Mouse (Mus musculus) heart, postnatal 0 days (tissue): Measurements from ENCODE around the gene Aprt. TPM values are rescaled to one million over a fixed set of nuclear protein-coding genes. Genes with fewer than 3 reads are reported as not detected.

Source experiments
- ATAC-seq: fragments of 200-750 bp; cut with Nextera tagmentation; 2 replicates; pipeline ENCODE4 v1.8.0; 2017; ENCODE audit warnings: low read depth, moderate number of reproducible peaks, moderate library complexity; ENCODE audit not compliant: insufficient read depth
- DNase-seq: peaks from one replicate; pipeline ENCODE4 v3.0.0-alpha.2; 2016; ENCODE audit warnings: low spot score
- H3K27ac ChIP-seq: fragments of 300-500 bp; sonication (generic); 2 replicates; pipeline ENCODE4 v1.5.1; 2014; ENCODE audit warnings: low read depth, mild to moderate bottlenecking
- H3K27me3 ChIP-seq: fragments of 300-500 bp; sonication (generic); 2 replicates; pipeline ENCODE4 v1.6.1; 2014; ENCODE audit warnings: low read length, mixed read lengths; ENCODE audit not compliant: control insufficient read depth, insufficient read depth
- H3K36me3 ChIP-seq: fragments of 300-500 bp; sonication (generic); replicated peaks from 2 replicates; pipeline ENCODE4 v1.6.1; 2014; ENCODE audit warnings: low read length, mixed read lengths; ENCODE audit not compliant: control insufficient read depth, insufficient read depth
- H3K4me1 ChIP-seq: fragments of 300-500 bp; sonication (generic); 2 replicates; pipeline ENCODE4 v1.6.1; 2014; ENCODE audit warnings: antibody characterized with exemption; ENCODE audit not compliant: control insufficient read depth, insufficient read depth
- H3K4me2 ChIP-seq: fragments of 300-500 bp; sonication (generic); 2 replicates; pipeline ENCODE4 v1.6.1; 2014; ENCODE audit warnings: low read depth, mild to moderate bottlenecking, low read length, moderate library complexity
- H3K4me3 ChIP-seq: fragments of 300-500 bp; sonication (generic); 2 replicates; pipeline ENCODE4 v1.5.1; 2014; ENCODE audit warnings: low read depth, low read length
- H3K9ac ChIP-seq: fragments of 300-500 bp; sonication (generic); replicated peaks from 2 replicates; pipeline ENCODE4 v1.6.1; 2014; ENCODE audit warnings: low read depth, low read length, mixed read lengths
- H3K9me3 ChIP-seq: fragments of 300-500 bp; sonication (generic); replicated peaks from 2 replicates; pipeline ENCODE4 v1.6.1; 2016; ENCODE audit warnings: low read length; ENCODE audit not compliant: control insufficient read depth
- CTCF ChIP-seq: IDR thresholded peaks from 2 replicates; pipeline ENCODE4 v1.5.1; 2016; ENCODE audit warnings: antibody characterized with exemption, control low read depth, low read depth
- EP300 ChIP-seq: IDR thresholded peaks from 2 replicates; pipeline ENCODE4 v1.6.1; 2016; ENCODE audit warnings: antibody characterized with exemption, low read depth
- WGBS: fragments of 180-500 bp; shearing (Covaris S2); extraction: QIAGEN DNeasy Blood & Tissue Kit; methylation state at CpG from one replicate; pipeline ENCODE4 v1.1.7; 2014; 5-methylcytosine and 5-hydroxymethylcytosine counted together
- polyA plus RNA-seq: library from polyadenylated mRNA; unstranded; fragments of >200 nt; fragmentation: Nextera tagmentation; extraction: Ambion mirVana; gene quantifications from 2 replicates; pipeline ENCODE4 v1.2.1, GENCODE M21; 2015
- total RNA-seq: library from RNA; depleted of rRNA; stranded (reverse); fragments of >200 nt; gene quantifications from 2 replicates; pipeline ENCODE4 v1.2.3, GENCODE M21; 2014; ENCODE audit warnings: low replicate concordance

Aprt gene
- total and polyA plus RNA-seq, 2 experiments from 2014 or later: 112 to 119 TPM

DNA sequence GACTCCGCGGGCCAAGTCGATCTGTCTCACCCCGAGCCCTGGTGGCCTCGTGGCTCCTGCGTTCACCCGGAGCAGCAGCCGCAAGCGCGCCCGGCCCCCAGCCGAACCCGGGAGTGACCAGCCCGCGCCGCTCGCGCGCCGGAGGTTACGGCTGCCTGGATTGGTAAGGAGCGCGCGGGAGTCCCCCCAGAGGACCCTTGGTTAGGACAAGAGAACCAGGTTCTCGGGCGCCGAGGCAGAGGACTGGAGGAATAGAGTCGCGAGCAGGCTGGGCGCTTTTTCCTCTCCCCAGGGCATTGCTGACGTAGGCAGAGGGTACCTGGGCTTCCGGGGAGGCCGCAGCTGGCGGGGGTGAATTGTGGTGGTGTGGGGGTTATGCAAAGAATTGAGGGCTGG, 8.6 kb downstream of the Aprt start:
- TF ChIP-seq EP300 (0 out of 2 replicates have a peak, but pooled peaks have one; percentile 2), CTCF (no peak)

DNA sequence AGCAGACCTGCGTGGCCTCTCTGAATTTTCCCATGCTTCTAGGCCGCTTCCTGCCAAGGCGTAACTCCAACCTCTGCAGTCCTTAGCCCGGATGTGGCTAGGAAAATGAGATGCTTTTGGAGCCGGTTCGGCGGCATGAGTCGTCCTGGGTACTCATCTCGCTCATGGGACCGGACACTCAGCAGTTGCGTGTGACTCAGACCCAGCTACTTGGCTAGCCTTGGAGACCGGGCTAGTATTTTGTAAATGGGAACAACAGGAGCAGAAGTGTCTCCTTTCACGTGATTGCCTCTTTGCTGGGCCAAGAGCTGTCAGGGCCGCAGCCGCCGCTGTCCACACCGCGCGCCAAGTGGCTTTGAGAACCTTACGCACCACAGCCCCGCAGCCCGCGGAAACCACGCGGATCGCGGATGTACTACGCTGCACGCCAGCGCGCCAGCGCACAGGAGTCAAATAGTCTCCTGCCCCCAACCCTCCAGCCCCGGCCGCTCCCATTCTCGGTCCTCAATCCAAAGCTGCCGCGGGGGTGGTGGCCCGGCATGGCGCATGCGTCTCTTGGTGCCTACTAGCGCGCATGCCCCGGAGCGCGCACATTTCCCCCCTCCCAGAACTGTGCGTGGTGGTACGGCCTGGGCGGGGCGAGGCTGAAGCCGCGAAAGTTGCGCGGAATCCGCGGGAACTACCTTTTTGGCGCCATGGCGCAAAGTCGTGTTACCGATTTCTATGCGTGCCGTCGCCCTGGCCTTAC, 9.2 kb downstream of the Aprt start, which contains the start of gene Cdt1:
Gene Cdt1 (plus strand): TSS at position 655 of the 748 bp plus-strand sequence.
- Histone ChIP-seq H3K4me3 (peak within 1 kb of the TSS; percentile 57), H3K4me1 (peaks cover 20% of the 10 kb centered on the region), H3K9me3 (no peaks in the 10 kb centered on the region), H3K9ac (peak within 1 kb of the TSS; percentile 67), H3K27ac (peak within 1 kb of the TSS; percentile 94), H3K4me2 (peak within 1 kb of the TSS; percentile 70), H3K27me3 (no peaks in the 10 kb centered on the region), H3K36me3 (peaks cover 26% of the 10 kb centered on the region)
- DNase-seq (peak; percentile 96), ATAC-seq (peak; percentile 96)
- TF ChIP-seq EP300 (peak; percentile 19; the same call in 1 of the 2 replicates), CTCF (no peak)
- under 1% methylated on average over 62 of the region's 62 CpGs for WGBS

More for the DNA sequence above, 8.6 kb downstream of the Aprt start:
- Histone ChIP-seq H3K9me3 (no peaks in the 10 kb centered on the region), H3K36me3 (peaks cover 28% of the 10 kb centered on the region), H3K4me1 (peaks cover 20% of the 10 kb centered on the region), H3K4me3 (peak overlapping the region; percentile 57), H3K4me2 (peak overlapping the region; percentile 70), H3K27ac (peak overlapping the region; percentile 94), H3K9ac (peak overlapping the region; percentile 67), H3K27me3 (no peaks in the 10 kb centered on the region)
- whole genome bisulfite sequencing: under 1% methylated on average over 30 of the region's 34 CpGs
- no peak for DNase-seq
- ATAC-seq: peak; percentile 35

DNA sequence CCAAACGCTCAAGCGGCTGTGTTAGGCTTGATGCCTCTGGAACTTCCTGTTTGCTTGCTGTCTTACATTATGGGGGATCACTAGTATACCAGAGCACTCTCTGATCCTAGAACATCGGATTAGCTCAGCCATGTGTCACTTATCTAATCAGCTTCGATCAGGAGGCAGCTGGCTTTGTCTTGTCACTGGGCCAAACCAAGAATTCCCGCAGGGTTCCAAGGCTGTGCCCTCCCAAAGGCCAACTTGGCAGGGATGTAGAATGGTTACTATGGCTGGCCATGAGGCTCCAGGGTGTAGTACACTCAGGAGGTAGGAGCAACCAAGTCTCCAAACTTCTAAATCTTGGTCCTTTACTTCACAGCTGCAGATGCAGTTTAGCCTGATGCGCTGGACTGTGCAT, 9.9 kb downstream of the Aprt start:
- DNase-seq (no peak), ATAC-seq (no peak)
- Histone ChIP-seq H3K9me3 (no peaks in the 10 kb centered on the region), H3K4me1 (peaks cover 20% of the 10 kb centered on the region), H3K27me3 (no peaks in the 10 kb centered on the region), H3K36me3 (peaks cover 18% of the 10 kb centered on the region), H3K27ac (peak overlapping the region; percentile 94), H3K4me3 (peak overlapping the region; percentile 57), H3K4me2 (peak overlapping the region; percentile 70), H3K9ac (peak overlapping the region; percentile 67; the same call in 1 of the 2 replicates)
- WGBS: 26% methylated on average over 6 of the region's 6 CpGs
- TF ChIP-seq CTCF: no peak

DNA sequence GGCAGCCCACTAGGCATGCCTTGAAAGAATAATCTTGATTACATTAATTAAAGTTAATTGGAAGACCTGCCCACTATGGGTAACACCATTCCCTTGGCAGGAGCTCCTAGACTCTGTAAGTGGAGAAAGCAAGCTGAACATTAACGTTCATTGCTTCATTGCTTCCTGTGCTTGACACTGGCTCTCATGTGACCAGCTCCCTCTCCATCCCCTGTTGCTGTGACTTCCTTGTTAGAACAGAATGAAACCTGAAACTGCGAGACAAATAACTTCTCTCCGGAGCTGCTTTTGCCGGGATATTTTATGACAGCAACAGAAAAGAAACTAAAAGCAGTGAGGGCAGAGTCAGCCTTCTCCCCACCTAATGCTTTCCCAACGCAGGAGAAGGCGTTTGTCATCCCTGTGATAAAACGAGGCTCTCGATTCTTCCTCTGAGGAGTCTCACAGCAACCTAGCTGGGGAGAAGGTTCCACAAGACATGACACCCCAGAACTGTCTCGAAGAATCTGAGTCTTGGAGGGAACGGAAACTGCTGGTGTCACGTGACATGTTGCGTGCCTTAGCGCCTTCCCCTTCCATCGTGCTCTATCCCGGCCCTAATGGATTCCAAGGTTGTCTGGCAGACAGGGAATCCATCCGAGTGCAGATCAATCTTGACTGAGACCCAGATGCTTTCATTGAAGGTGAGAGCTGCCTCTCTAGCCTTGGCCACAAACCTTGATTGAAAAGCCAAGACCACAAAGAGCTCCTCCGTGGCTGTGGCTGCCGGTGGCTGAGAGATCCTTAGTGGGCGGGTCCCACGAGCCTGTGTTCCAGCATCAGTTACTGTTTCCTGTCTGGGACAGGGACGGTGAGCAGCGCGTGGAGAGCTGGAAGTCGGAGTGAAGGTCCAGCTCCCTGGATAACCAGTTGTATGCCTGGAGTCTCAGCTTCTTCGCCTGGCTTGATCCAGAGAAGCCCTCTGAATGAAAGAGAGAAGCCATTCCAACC, 12.1 kb downstream of the Aprt start:
- H3K27me3 ChIP-seq: no peaks in the 10 kb centered on the region
- no peak overlapping the region for H3K4me3 ChIP-seq
- DNase-seq (no peak), ATAC-seq (no peak)
- no peak overlapping the region for H3K4me2 ChIP-seq
- peaks cover 20% of the 10 kb centered on the region for H3K4me1 ChIP-seq
- no peak overlapping the region for H3K27ac ChIP-seq
- H3K36me3 ChIP-seq: no peaks in the 10 kb centered on the region
- no peaks in the 10 kb centered on the region for H3K9me3 ChIP-seq
- H3K9ac ChIP-seq: no peak overlapping the region
- TF ChIP-seq CTCF (no peak), EP300 (no peak)
- WGBS: 78% methylated on average over 25 of the region's 25 CpGs

DNA sequence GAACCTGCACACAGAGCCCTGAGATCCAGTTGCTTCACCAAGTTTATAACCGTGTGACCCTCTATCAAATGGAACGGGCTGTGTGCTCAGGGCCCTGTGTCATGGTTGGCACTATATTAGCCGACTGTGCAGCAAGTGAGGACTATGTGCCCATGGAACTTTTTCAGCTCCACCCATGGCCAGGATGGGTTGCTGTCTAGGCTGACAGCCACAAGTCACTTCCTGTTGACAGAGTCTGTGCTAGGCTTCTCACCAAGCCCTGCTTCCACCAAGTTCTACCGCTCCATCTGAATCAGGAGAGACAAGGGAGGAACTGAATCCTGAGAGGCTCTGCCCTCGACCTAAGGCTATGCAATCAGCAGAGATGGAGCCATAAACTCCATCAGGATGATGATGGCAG, 15.5 kb downstream of the Aprt start:
- Histone ChIP-seq H3K4me1 (no peaks in the 10 kb centered on the region), H3K4me3 (no peak overlapping the region), H3K4me2 (no peak overlapping the region), H3K36me3 (no peaks in the 10 kb centered on the region), H3K27me3 (no peaks in the 10 kb centered on the region), H3K27ac (no peak overlapping the region), H3K9me3 (no peaks in the 10 kb centered on the region), H3K9ac (no peak overlapping the region)
- ATAC-seq: no peak
- no peak for TF ChIP-seq EP300
- TF ChIP-seq CTCF: no peak
- no peak for DNase-seq
- WGBS: 65% methylated on average over 5 of the region's 5 CpGs
